Mouse (Mus musculus): Measurements from ENCODE around the gene Mb. TPM values are rescaled to one million over a fixed set of nuclear protein-coding genes. Genes with fewer than 3 reads are reported as not detected.

Mb gene
- polyA plus RNA-seq (2021; fragmentation: Nextera tagmentation): 0.58 and 0.72 TPM in 2 replicates
- long read RNA-seq, experiment 1: 0 reads
- long read RNA-seq, experiment 2, partial matches to known transcripts: 0 of 1 reads
- long read RNA-seq, experiment 2, other reads (novel, unspliced or antisense): 1 of 1 reads

DNA sequence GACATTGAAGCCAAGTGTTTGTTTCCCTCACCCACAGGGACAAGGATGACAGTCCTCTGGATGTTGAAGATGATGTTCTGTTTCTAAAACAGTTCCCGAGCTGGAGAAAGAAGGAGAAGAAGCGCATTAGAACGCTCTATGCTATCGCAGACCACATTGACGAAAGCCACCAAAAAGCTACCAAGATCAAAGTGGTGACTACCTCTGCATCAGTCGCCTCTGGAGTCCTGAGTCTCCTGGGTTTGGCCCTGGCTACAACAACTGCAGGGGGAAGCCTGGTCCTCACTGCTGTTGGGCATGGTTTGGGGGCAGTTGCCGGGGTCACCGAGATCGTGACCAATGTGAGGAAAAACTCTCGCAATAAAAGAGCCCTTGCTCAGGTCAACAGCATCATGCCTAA lies at the start of gene Mb:
Gene Mb, minus strand, starts transcription at position 101 of the 400 bp plus-strand sequence.

DNA sequence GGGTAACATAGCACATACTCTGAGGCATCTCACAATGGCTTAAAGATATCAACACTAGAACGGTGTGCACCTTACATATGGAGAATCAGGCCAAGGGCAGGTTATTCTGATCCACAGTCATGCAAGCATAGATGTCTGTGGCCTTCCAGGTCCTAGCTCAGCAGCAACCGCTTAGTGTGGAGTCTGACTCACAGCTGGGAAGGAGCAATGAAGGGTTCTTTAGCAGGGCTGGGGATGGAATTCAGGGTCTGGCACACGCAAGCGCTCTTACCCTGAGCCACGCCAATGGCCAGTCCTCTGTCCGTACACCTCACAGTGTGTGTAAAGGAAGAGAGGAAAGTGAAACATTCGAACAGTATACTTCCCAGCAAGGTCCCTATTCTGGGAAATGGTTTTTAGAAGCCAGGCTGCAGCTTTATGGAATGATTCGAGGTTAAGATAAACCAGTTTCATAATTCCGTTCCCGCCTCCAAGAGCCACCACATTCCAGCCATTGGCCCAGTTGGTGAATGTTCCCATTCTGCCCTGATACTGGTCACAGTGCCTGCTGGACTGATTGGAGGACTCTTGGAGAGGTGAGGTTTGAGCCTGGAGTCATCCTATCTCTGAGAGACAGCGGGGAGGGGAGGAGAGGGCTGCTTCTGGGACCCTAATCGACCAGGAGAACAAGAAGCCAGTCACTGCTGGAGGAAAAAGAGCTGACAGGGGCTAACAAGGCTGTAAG lies 5.7 kb downstream of the Mb start, which contains the start of gene Apol6:
Gene Apol6, plus strand, starts transcription at position 133 of the 724 bp plus-strand sequence.

Other genes with a start within 250 kb of the Mb start
- gene Zfp251, start 179.2 kb downstream of the Mb start, polyA plus RNA-seq (2021; fragmentation: Nextera tagmentation): 13.1 and 14.5 TPM in 2 replicates
- gene Zfp7, start 171.4 kb downstream of the Mb start, polyA plus RNA-seq (2021; fragmentation: Nextera tagmentation): 2.8 and 3.2 TPM in 2 replicates
- gene Gm49527, start 171.3 kb downstream of the Mb start, polyA plus RNA-seq (2021; fragmentation: Nextera tagmentation): 0.73 and 1.3 TPM in 2 replicates
- 2.1 and 2.5 TPM in 2 replicates for gene Zfp647, start 125.2 kb downstream of the Mb start, polyA plus RNA-seq (2021; fragmentation: Nextera tagmentation)
- 38.9 and 42.5 TPM in 2 replicates for gene 1110038F14Rik, start 102.2 kb downstream of the Mb start, polyA plus RNA-seq (2021; fragmentation: Nextera tagmentation)
- gene Apol6, start 5.9 kb downstream of the Mb start, polyA plus RNA-seq (2021; fragmentation: Nextera tagmentation): not detected in 2 replicates